Mouse (Mus musculus) olfactory bulb, adult 2 months (tissue): Measurements from ENCODE around the gene Dhh.

Experiments used
- CTCF ChIP-seq: fragments of 200-500 bp; IDR thresholded peaks from 2 replicates; pipeline ENCODE4 v1.5.1; 2012; ENCODE audit warnings: low read depth, mild to moderate bottlenecking, low read length, moderate library complexity; ENCODE audit not compliant: insufficient read depth
- POLR2A ChIP-seq: fragments of 200-500 bp; IDR thresholded peaks from 2 replicates; pipeline ENCODE4 v1.6.1; 2012; ENCODE audit warnings: mild to moderate bottlenecking, low read depth, low read length, moderate library complexity; ENCODE audit not compliant: insufficient read depth

- TF ChIP-seq CTCF: no peak
- no peak for TF ChIP-seq POLR2A
Measured at GRCm38 (mm10) chr15:98897928-98898800, at the start of gene Dhh.
